Mouse (Mus musculus) subcutaneous adipose tissue, adult 2 months (tissue): ENCODE results near the gene Serpina16. TPM values are rescaled to one million over a fixed set of nuclear protein-coding genes. Genes with fewer than 3 reads are reported as not detected.

ENCODE experiments used
- polyA plus RNA-seq: library from polyadenylated mRNA; depleted of rRNA; stranded (reverse); fragments of >200 nt; gene quantifications from 2 replicates; pipeline ENCODE4 v1.2.3, GENCODE M21; 2012; ENCODE audit warnings: low replicate concordance; rRNA removed

Gene Serpina16
- 0.11 and 0.78 TPM in 2 replicates for polyA plus RNA-seq

DNA sequence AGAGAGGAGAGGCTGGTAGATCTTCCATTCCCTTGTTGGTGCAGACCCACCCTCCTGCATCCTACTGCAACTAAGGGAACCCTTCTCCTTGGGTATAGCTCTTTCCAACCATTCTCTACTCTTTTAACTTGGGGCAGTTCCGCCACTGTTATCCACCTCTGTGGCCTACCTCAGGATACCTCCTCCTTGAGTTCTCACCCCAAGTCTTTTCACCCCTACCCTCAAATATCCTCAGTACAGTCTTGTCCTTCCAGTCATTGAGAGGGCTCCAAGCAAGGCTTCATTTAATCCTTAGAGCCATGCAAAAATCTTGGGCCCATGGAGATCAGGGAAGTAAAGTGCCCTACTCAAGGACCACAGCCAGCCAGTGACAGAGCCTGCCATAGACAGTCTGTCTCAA is at the start of gene Serpina16:
Serpina16 (minus strand) TSS at position 101 of the 400 bp plus-strand sequence.

DNA sequence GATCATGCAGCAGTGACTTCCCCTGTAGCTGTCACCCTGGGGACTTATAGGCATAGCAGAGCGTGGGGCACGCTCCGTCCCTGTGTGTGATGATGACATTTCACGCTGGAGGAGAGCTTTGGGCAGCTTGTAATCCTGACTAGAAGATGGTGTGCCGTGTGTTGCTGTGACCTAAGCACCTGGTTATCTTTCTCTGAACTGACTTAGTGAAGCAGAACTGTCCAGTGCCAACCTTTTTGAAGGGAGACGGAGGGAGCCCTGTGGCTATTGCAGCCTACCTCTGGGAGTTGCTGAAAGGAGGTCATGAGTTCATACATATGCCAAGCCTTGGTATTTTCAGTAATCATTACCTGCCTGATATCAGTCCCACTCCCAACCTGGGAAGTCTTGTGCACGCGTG is 19.5 kb upstream of the Serpina16 start, which contains the start of gene Serpina1f:
Serpina1f (minus strand) TSS at position 101 of the 400 bp plus-strand sequence.

DNA sequence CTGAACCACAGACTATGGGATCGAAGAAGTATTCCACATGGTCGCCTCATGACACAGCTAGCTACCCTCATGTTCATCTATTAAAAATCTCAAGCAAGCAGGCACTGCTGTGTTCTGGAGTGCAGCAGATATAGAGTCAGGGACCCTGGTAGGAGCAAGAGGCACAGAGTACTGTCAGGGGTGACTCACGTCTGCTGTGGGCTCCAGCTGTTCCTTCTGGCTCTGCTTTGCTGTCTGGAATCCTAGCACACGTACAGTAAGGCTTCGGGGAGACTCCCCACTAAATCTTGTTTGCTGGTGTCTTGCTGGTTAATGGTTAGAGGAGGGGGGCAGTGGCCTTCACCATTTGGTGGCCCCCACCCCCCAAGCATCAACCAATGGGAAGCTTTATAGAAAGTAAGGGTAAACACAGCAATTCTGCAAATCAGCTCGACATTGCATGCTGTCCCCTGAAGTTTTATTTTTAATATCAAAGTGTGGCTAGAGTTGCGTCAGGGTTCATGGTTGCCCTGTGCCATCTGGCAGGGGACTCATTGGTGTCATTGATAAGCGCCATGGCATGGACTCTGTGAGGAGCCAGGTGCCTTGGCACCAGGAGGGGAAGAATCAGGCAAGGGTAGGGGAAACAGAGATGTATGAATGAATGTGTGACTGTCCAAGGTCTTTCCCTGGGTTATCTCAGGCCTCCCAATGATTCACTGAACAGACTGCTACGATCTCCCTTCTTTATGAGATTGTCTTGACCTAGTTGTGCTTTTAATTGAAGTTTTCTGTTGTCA is 18.9 kb downstream of the Serpina16 start, which contains the start of gene Serpina6:
Serpina6 (minus strand) TSS at position 365 of the 779 bp plus-strand sequence.

DNA sequence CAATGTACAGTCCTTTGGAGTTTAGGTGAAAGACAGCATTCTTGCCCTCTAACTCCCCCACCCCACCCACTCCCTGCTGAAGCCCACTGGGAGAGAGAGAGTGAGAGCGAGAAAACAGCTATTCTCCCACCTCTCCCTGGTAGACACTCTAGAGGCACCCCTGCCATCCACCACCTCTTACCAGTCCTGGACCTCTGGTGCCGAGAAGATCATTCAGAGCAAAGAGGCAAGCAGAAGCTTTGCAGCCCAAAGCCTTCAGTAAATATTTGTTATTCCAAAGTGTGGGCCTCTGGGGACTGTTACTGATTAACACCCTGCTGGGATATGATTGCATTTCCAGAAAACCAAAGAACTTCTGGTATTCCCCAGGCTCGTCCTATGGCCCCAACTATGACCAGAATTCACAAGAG is 44.7 kb downstream of the Serpina16 start, which contains the start of gene Serpina10:
Serpina10 (minus strand) TSS at position 242 of the 410 bp plus-strand sequence.

Other genes starting within 250 kb of the Serpina16 start
- 804 and 1,594 TPM in 2 replicates for gene Ifi27, start 241.9 kb downstream of the Serpina16 start, polyA plus RNA-seq
- gene Ifi27l2a, start 232.5 kb downstream of the Serpina16 start, polyA plus RNA-seq = 2,878 and 3,647 TPM in 2 replicates
- gene Ifi27l2b, start 218.9 kb downstream of the Serpina16 start, polyA plus RNA-seq = 0.14 and 0.18 TPM in 2 replicates
- gene Ppp4r4, start 143.9 kb downstream of the Serpina16 start, polyA plus RNA-seq = 1.2 and 1.5 TPM in 2 replicates
- gene Serpina10, start 44.7 kb downstream of the Serpina16 start, polyA plus RNA-seq = not detected in 2 replicates
- 0.18 TPM in 1 of 2 replicates, not detected in the other for gene Serpina6, start 18.9 kb downstream of the Serpina16 start, polyA plus RNA-seq
- gene Serpina1f, start 19.4 kb upstream of the Serpina16 start, polyA plus RNA-seq = 0.26 and 1.5 TPM in 2 replicates
- 2.2 TPM in 2 replicates for gene Serpina1d, start 97.5 kb upstream of the Serpina16 start, polyA plus RNA-seq
- 3.1 and 102 TPM in 2 replicates for gene Serpina1b, start 154.2 kb upstream of the Serpina16 start, polyA plus RNA-seq
- gene Serpina1a, start 187.4 kb upstream of the Serpina16 start, polyA plus RNA-seq = 2.2 and 41.6 TPM in 2 replicates
- 1.8 and 16.9 TPM in 2 replicates for gene Serpina1c, start 228.7 kb upstream of the Serpina16 start, polyA plus RNA-seq